Mouse (Mus musculus): ENCODE measurements around the gene Rps6kl1. TPM values are rescaled to one million over a fixed set of nuclear protein-coding genes. Genes with fewer than 3 reads are reported as not detected.

Rps6kl1 gene
- polyA plus RNA-seq, 1 experiment from 2014 or later = 1.1 TPM

GRCm38 (mm10) chr12:85194623-85195018, 43.6 kb upstream of the Rps6kl1 start:
- H3K27me3 ChIP-seq (ENCODE audit: insufficient read depth, low read length) = no peaks in the 10 kb centered on the region
- H3K4me3 ChIP-seq (replicated peaks; ENCODE audit: low read depth, low read length) = no peak overlapping the region
- DNase-seq (ENCODE audit: low spot score) = peak; percentile 52
- H3K9ac ChIP-seq (ENCODE audit: low read depth, low read length) = no peak overlapping the region
- ATAC-seq (replicated peaks; ENCODE audit: low FRiP score, low read depth) = no peak
- H3K9me3 ChIP-seq (replicated peaks; ENCODE audit: low read length) = no peaks in the 10 kb centered on the region
- H3K27ac ChIP-seq = peak overlapping the region; percentile 31; the same call in 1 of the 2 replicates
- 20% methylated on average over 4 of the region's 4 CpGs for WGBS
- peaks cover 11% of the 10 kb centered on the region for H3K4me1 ChIP-seq (replicated peaks; ENCODE audit: insufficient read depth, low read length)
- H3K36me3 ChIP-seq (ENCODE audit: insufficient read depth, low read length) = no peaks in the 10 kb centered on the region
- no peak overlapping the region for H3K4me2 ChIP-seq (ENCODE audit: low read length)
- TF ChIP-seq CTCF (IDR thresholded peaks at IDR 0.05; ENCODE audit: low read depth) = no peak

GRCm38 (mm10) chr12:85193923-85194622, 43.0 kb upstream of the Rps6kl1 start:
- Histone ChIP-seq H3K4me2 (ENCODE audit: low read length) (no peak overlapping the region), H3K9ac (ENCODE audit: low read depth, low read length) (no peak overlapping the region), H3K27ac (no peak overlapping the region), H3K4me1 (replicated peaks; ENCODE audit: insufficient read depth, low read length) (peaks cover 11% of the 10 kb centered on the region), H3K36me3 (ENCODE audit: insufficient read depth, low read length) (no peaks in the 10 kb centered on the region), H3K4me3 (replicated peaks; ENCODE audit: low read depth, low read length) (no peak overlapping the region), H3K27me3 (ENCODE audit: insufficient read depth, low read length) (no peaks in the 10 kb centered on the region), H3K9me3 (replicated peaks; ENCODE audit: low read length) (no peaks in the 10 kb centered on the region)
- no peak for ATAC-seq (replicated peaks; ENCODE audit: low FRiP score, low read depth)
- DNase-seq (ENCODE audit: low spot score) = no peak
- WGBS = 89% methylated on average over 11 of the region's 11 CpGs
- TF ChIP-seq CTCF (IDR thresholded peaks at IDR 0.05; ENCODE audit: low read depth) = no peak

- WGBS = 84% methylated on average over 10 of the region's 10 CpGs
- H3K27ac ChIP-seq = no peak overlapping the region
Observed at GRCm38 (mm10) chr12:85193146-85193545, 42.1 kb upstream of the Rps6kl1 start.

GRCm38 (mm10) chr12:85192461-85193108, 41.5 kb upstream of the Rps6kl1 start:
- Histone ChIP-seq H3K4me3 (replicated peaks; ENCODE audit: low read depth, low read length) (no peak overlapping the region), H3K4me1 (replicated peaks; ENCODE audit: insufficient read depth, low read length) (peaks cover 11% of the 10 kb centered on the region), H3K27ac (no peak overlapping the region), H3K9me3 (replicated peaks; ENCODE audit: low read length) (no peaks in the 10 kb centered on the region), H3K27me3 (ENCODE audit: insufficient read depth, low read length) (no peaks in the 10 kb centered on the region), H3K4me2 (ENCODE audit: low read length) (no peak overlapping the region), H3K36me3 (ENCODE audit: insufficient read depth, low read length) (no peaks in the 10 kb centered on the region), H3K9ac (ENCODE audit: low read depth, low read length) (no peak overlapping the region)
- DNase-seq (ENCODE audit: low spot score) (no peak), ATAC-seq (replicated peaks; ENCODE audit: low FRiP score, low read depth) (peak; percentile 56; the same call in 1 of the 2 replicates)
- 17% methylated on average over 19 of the region's 19 CpGs for WGBS
- no peak for TF ChIP-seq CTCF (IDR thresholded peaks at IDR 0.05; ENCODE audit: low read depth)

More at GRCm38 (mm10) chr12:85193146-85193545, 42.1 kb upstream of the Rps6kl1 start:
- Histone ChIP-seq H3K9ac (ENCODE audit: low read depth, low read length) (no peak overlapping the region), H3K4me3 (replicated peaks; ENCODE audit: low read depth, low read length) (no peak overlapping the region), H3K4me2 (ENCODE audit: low read length) (no peak overlapping the region), H3K36me3 (ENCODE audit: insufficient read depth, low read length) (no peaks in the 10 kb centered on the region), H3K4me1 (replicated peaks; ENCODE audit: insufficient read depth, low read length) (peaks cover 11% of the 10 kb centered on the region), H3K27me3 (ENCODE audit: insufficient read depth, low read length) (no peaks in the 10 kb centered on the region), H3K9me3 (replicated peaks; ENCODE audit: low read length) (no peaks in the 10 kb centered on the region)
- ATAC-seq (replicated peaks; ENCODE audit: low FRiP score, low read depth) (no peak), DNase-seq (ENCODE audit: low spot score) (no peak)
- TF ChIP-seq CTCF (IDR thresholded peaks at IDR 0.05; ENCODE audit: low read depth) = no peak

- no peaks in the 10 kb centered on the region for H3K27me3 ChIP-seq (ENCODE audit: insufficient read depth, low read length)
- peaks cover 11% of the 10 kb centered on the region for H3K4me1 ChIP-seq (replicated peaks; ENCODE audit: insufficient read depth, low read length)
- TF ChIP-seq CTCF (IDR thresholded peaks at IDR 0.05; ENCODE audit: low read depth) = no peak
- no peak for DNase-seq (ENCODE audit: low spot score)
- H3K27ac ChIP-seq = no peak overlapping the region
- H3K9ac ChIP-seq (ENCODE audit: low read depth, low read length) = no peak overlapping the region
- no peaks in the 10 kb centered on the region for H3K9me3 ChIP-seq (replicated peaks; ENCODE audit: low read length)
- H3K4me3 ChIP-seq (replicated peaks; ENCODE audit: low read depth, low read length) = no peak overlapping the region
- 78% methylated on average over 7 of the region's 7 CpGs for WGBS
- H3K36me3 ChIP-seq (ENCODE audit: insufficient read depth, low read length) = no peaks in the 10 kb centered on the region
- H3K4me2 ChIP-seq (ENCODE audit: low read length) = no peak overlapping the region
- ATAC-seq (replicated peaks; ENCODE audit: low FRiP score, low read depth) = no peak
Observed at GRCm38 (mm10) chr12:85190290-85190689, 39.2 kb upstream of the Rps6kl1 start.

- H3K36me3 ChIP-seq (ENCODE audit: insufficient read depth, low read length) = no peaks in the 10 kb centered on the region
- no peak overlapping the region for H3K27ac ChIP-seq
- H3K4me1 ChIP-seq (replicated peaks; ENCODE audit: insufficient read depth, low read length) = peaks cover 11% of the 10 kb centered on the region; the same call in 1 of the 2 replicates
- 60% methylated on average over 7 of the region's 7 CpGs for WGBS
- H3K4me2 ChIP-seq (ENCODE audit: low read length) = no peak overlapping the region
- no peaks in the 10 kb centered on the region for H3K27me3 ChIP-seq (ENCODE audit: insufficient read depth, low read length)
- H3K9me3 ChIP-seq (replicated peaks; ENCODE audit: low read length) = no peaks in the 10 kb centered on the region
- H3K4me3 ChIP-seq (replicated peaks; ENCODE audit: low read depth, low read length) = no peak overlapping the region
- ATAC-seq (replicated peaks; ENCODE audit: low FRiP score, low read depth) (no peak), DNase-seq (ENCODE audit: low spot score) (no peak)
- H3K9ac ChIP-seq (ENCODE audit: low read depth, low read length) = no peak overlapping the region
- TF ChIP-seq CTCF (IDR thresholded peaks at IDR 0.05; ENCODE audit: low read depth) = no peak
Observed at GRCm38 (mm10) chr12:85186361-85186760, 35.3 kb upstream of the Rps6kl1 start.

Measured in kidney, postnatal 0 days (tissue).